Mouse (Mus musculus) stomach, postnatal 0 days (tissue): ENCODE data around the gene Fam83d. TPM values are rescaled to one million over a fixed set of nuclear protein-coding genes. Genes with fewer than 3 reads are reported as not detected.
A peak's percentile ranks its signal among the peaks of the same experiment; 100 is the strongest.

Experiments used
- ATAC-seq: fragments of 200-750 bp; cut with Nextera tagmentation; 2 replicates; pipeline ENCODE4 v1.8.0; 2017; ENCODE audit not compliant: low FRiP score, low TSS enrichment
- DNase-seq: peaks from one replicate; pipeline ENCODE4 v3.0.0-alpha.2; 2016; ENCODE audit warnings: low spot score
- H3K27ac ChIP-seq: fragments of 300-500 bp; sonication (generic); replicated peaks from 2 replicates; pipeline ENCODE4 v1.5.1; 2014; ENCODE audit warnings: mild to moderate bottlenecking, control low read depth
- H3K27me3 ChIP-seq: fragments of 300-500 bp; sonication (generic); 2 replicates; pipeline ENCODE4 v1.6.1; 2014; ENCODE audit warnings: low read length; ENCODE audit not compliant: control insufficient read depth, insufficient read depth
- H3K36me3 ChIP-seq: fragments of 300-500 bp; sonication (generic); 2 replicates; pipeline ENCODE4 v1.6.1; 2014; ENCODE audit warnings: low read length, mixed read lengths; ENCODE audit not compliant: control insufficient read depth, insufficient read depth
- H3K4me1 ChIP-seq: fragments of 300-500 bp; sonication (generic); replicated peaks from 2 replicates; pipeline ENCODE4 v1.6.1; 2014; ENCODE audit warnings: antibody characterized with exemption; ENCODE audit not compliant: control insufficient read depth, insufficient read depth
- H3K4me2 ChIP-seq: fragments of 300-500 bp; sonication (generic); replicated peaks from 2 replicates; pipeline ENCODE4 v1.6.1; 2014; ENCODE audit warnings: low read depth, mild to moderate bottlenecking, control low read depth, moderate library complexity
- H3K4me3 ChIP-seq: fragments of 300-500 bp; sonication (generic); 2 replicates; pipeline ENCODE4 v1.5.1; 2014; ENCODE audit warnings: low read depth, low read length, control low read depth
- H3K9ac ChIP-seq: fragments of 300-500 bp; sonication (generic); 2 replicates; pipeline ENCODE4 v1.6.1; 2014; ENCODE audit warnings: mild to moderate bottlenecking, low read length, control low read depth, mixed read lengths
- H3K9me3 ChIP-seq: fragments of 300-500 bp; sonication (generic); 2 replicates; pipeline ENCODE4 v1.6.1; 2016; ENCODE audit warnings: low read length; ENCODE audit not compliant: control insufficient read depth
- CTCF ChIP-seq: IDR thresholded peaks from 2 replicates; pipeline ENCODE4 v1.5.1; 2016; ENCODE audit warnings: antibody characterized with exemption, low read depth, mild to moderate bottlenecking, moderate library complexity
- EP300 ChIP-seq: optimal IDR thresholded peaks from 2 replicates; pipeline ENCODE3; 2016; ENCODE audit warnings: antibody characterized with exemption
- WGBS: fragments of 180-500 bp; shearing (Covaris S2); extraction: QIAGEN DNeasy Blood & Tissue Kit; methylation state at CpG from one replicate; pipeline ENCODE4 v1.1.7; 2014; 5-methylcytosine and 5-hydroxymethylcytosine counted together
- polyA plus RNA-seq: library from polyadenylated mRNA; unstranded; fragments of >200 nt; fragmentation: Nextera tagmentation; extraction: Ambion mirVana; gene quantifications from 2 replicates; pipeline ENCODE4 v1.2.1, GENCODE M21; 2015

Gene Fam83d
- polyA plus RNA-seq, 1 experiment from 2014 or later = 61.3 TPM

- Histone ChIP-seq H3K4me1 (peaks cover 10% of the 10 kb centered on the region), H3K27ac (no peak overlapping the region), H3K36me3 (peaks cover 9% of the 10 kb centered on the region), H3K27me3 (no peaks in the 10 kb centered on the region), H3K4me3 (no peak overlapping the region), H3K9me3 (no peaks in the 10 kb centered on the region), H3K4me2 (no peak overlapping the region), H3K9ac (no peak overlapping the region)
- DNase-seq = no peak
- 83% methylated on average over 7 of the region's 7 CpGs for WGBS
- ATAC-seq = no peak
- TF ChIP-seq EP300 (no peak), CTCF (no peak)
Observed at GRCm38 (mm10) chr2:158781126-158781525, 13.2 kb downstream of the Fam83d start.

- 67% methylated on average over 14 of the region's 14 CpGs for WGBS
- H3K4me2 ChIP-seq = no peak overlapping the region
- no peak for TF ChIP-seq CTCF
- no peak for TF ChIP-seq EP300
- H3K9ac ChIP-seq = no peak overlapping the region
- 0 out of 2 replicates have a peak overlapping the region, but pooled peaks have one; percentile 13 for H3K27ac ChIP-seq
- H3K27me3 ChIP-seq = no peaks in the 10 kb centered on the region
- no peaks in the 10 kb centered on the region for H3K4me1 ChIP-seq
- ATAC-seq (no peak), DNase-seq (no peak)
- H3K9me3 ChIP-seq = no peaks in the 10 kb centered on the region
- peaks cover 4% of the 10 kb centered on the region; the same call in 1 of the 2 replicates for H3K36me3 ChIP-seq
- no peak overlapping the region for H3K4me3 ChIP-seq
Observed at GRCm38 (mm10) chr2:158786927-158787795, 19.3 kb downstream of the Fam83d start.

GRCm38 (mm10) chr2:158794494-158795004, 26.7 kb downstream of the Fam83d start, which contains the start of gene Dhx35:
TSS of gene Dhx35 (plus strand) at chr2:158794807.
- H3K4me2 ChIP-seq = peak within 1 kb of the TSS; percentile 86
- H3K9ac ChIP-seq = peak within 1 kb of the TSS; percentile 75
- no peaks in the 10 kb centered on the region for H3K9me3 ChIP-seq
- peak within 1 kb of the TSS; percentile 88 for H3K27ac ChIP-seq
- H3K36me3 ChIP-seq = no peaks in the 10 kb centered on the region
- WGBS = 0% methylated on average over 32 of the region's 33 CpGs
- ATAC-seq = peak; percentile 99
- peaks cover 5% of the 10 kb centered on the region; the same call in 1 of the 2 replicates for H3K4me1 ChIP-seq
- H3K4me3 ChIP-seq = peak within 1 kb of the TSS; percentile 74
- H3K27me3 ChIP-seq = no peaks in the 10 kb centered on the region
- peak; percentile 98 for DNase-seq
- TF ChIP-seq CTCF = 0 out of 2 replicates have a peak, but pooled peaks have one; percentile 1
- no peak for TF ChIP-seq EP300

- no peaks in the 10 kb centered on the region for H3K27me3 ChIP-seq
- TF ChIP-seq CTCF (no peak), EP300 (no peak)
- H3K27ac ChIP-seq = peak overlapping the region; percentile 88
- peak overlapping the region; percentile 74 for H3K4me3 ChIP-seq
- no peaks in the 10 kb centered on the region for H3K36me3 ChIP-seq
- 0 out of 2 replicates have a peak, but pooled peaks have one; percentile 0 for ATAC-seq
- WGBS = 13% methylated on average over 15 of the region's 15 CpGs
- DNase-seq = no peak
- no peaks in the 10 kb centered on the region for H3K9me3 ChIP-seq
- peaks cover 5% of the 10 kb centered on the region; the same call in 1 of the 2 replicates for H3K4me1 ChIP-seq
- H3K4me2 ChIP-seq = peak overlapping the region; percentile 86
- peak overlapping the region; percentile 75 for H3K9ac ChIP-seq
Observed at GRCm38 (mm10) chr2:158795043-158795442, 27.1 kb downstream of the Fam83d start.

- Histone ChIP-seq H3K27me3 (no peaks in the 10 kb centered on the region), H3K4me1 (peaks cover 5% of the 10 kb centered on the region; the same call in 1 of the 2 replicates), H3K4me3 (no peak overlapping the region), H3K4me2 (no peak overlapping the region), H3K27ac (no peak overlapping the region), H3K36me3 (no peaks in the 10 kb centered on the region), H3K9ac (no peak overlapping the region), H3K9me3 (no peaks in the 10 kb centered on the region)
- 77% methylated on average over 2 of the region's 2 CpGs for WGBS
- DNase-seq (no peak), ATAC-seq (no peak)
- TF ChIP-seq EP300 (no peak), CTCF (no peak)
Observed at GRCm38 (mm10) chr2:158795875-158796274, 28.0 kb downstream of the Fam83d start.

GRCm38 (mm10) chr2:158799328-158799727, 31.4 kb downstream of the Fam83d start:
- no peak overlapping the region for H3K27ac ChIP-seq
- no peak for DNase-seq
- H3K4me3 ChIP-seq = no peak overlapping the region
- TF ChIP-seq EP300 = no peak
- TF ChIP-seq CTCF = no peak
- 0 out of 2 replicates have a peak, but pooled peaks cover 6% of the 10 kb centered on the region for H3K36me3 ChIP-seq
- H3K27me3 ChIP-seq = no peaks in the 10 kb centered on the region
- no peaks in the 10 kb centered on the region; the same call in 1 of the 2 replicates for H3K4me1 ChIP-seq
- H3K9me3 ChIP-seq = no peaks in the 10 kb centered on the region
- no peak for ATAC-seq
- 58% methylated on average over 4 of the region's 4 CpGs for WGBS
- no peak overlapping the region for H3K4me2 ChIP-seq
- H3K9ac ChIP-seq = no peak overlapping the region
